Comparison of ENCODE assay signal across 8 mouse cellular contexts in genomic region chr6:47812271-47812915, GRCm38 (mm10). TPM values are rescaled to one million over a fixed set of nuclear protein-coding genes. Genes with fewer than 3 reads are reported as not detected.
DNase-seq lines count a peak whose midpoint lies in the region; ATAC-seq and TF ChIP-seq lines count a peak whose summit lies in the region.

No protein-coding gene starts in this region.

- H3K4me3 ChIP-seq in lung, postnatal 0 days (ENCODE audit: low read depth, low read length) = peak overlapping the region; percentile 78
- peak overlapping the region; percentile 90 for H3K4me3 ChIP-seq in embryonic facial prominence, embryonic 14.5 days (ENCODE audit: low read depth, low read length)
- H3K4me3 ChIP-seq in intestine, postnatal 0 days (ENCODE audit: low read depth, low read length) = peak overlapping the region; percentile 78
- H3K4me3 ChIP-seq in small intestine, adult 2 months (ENCODE audit: low read depth, low read length) = peak overlapping the region; percentile 72

- DNase-seq in lung, postnatal 0 days (ENCODE audit: low spot score) = peak; percentile 16
- DNase-seq in lung, postnatal 10 days = no peak
- DNase-seq in embryonic facial prominence, embryonic 14.5 days (ENCODE audit: low spot score) = no peak
- DNase-seq in embryo, embryonic 10 days (ENCODE audit: low spot score) = no peak
- DNase-seq in thymus, postnatal 10 days (ENCODE audit: low spot score in 2 of 2) = no peak

- peaks cover 11% of the 10 kb centered on the region; the same call in 1 of the 2 replicates for H3K4me1 ChIP-seq in lung, postnatal 0 days (ENCODE audit: insufficient read depth, low read depth, low read length)
- peaks cover 19% of the 10 kb centered on the region for H3K4me1 ChIP-seq in embryonic facial prominence, embryonic 14.5 days (ENCODE audit: control insufficient read depth, insufficient read depth, low read length)
- H3K4me1 ChIP-seq in intestine, postnatal 0 days (replicated peaks; ENCODE audit: control insufficient read depth, insufficient read depth, low read length) = peaks cover 7% of the 10 kb centered on the region
- H3K4me1 ChIP-seq in small intestine, adult 2 months (ENCODE audit: control insufficient read depth, insufficient read depth, insufficient read length, low read length) = peaks cover 7% of the 10 kb centered on the region; the same call in 1 of the 2 replicates

- TF ChIP-seq CTCF in lung, postnatal 0 days (IDR thresholded peaks at IDR 0.05) = no peak
- no peak for TF ChIP-seq CTCF in intestine, postnatal 0 days (IDR thresholded peaks at IDR 0.05; ENCODE audit: low read depth)
- no peak for TF ChIP-seq CTCF in small intestine, adult 2 months (IDR thresholded peaks at IDR 0.05; ENCODE audit: extremely low read depth, insufficient read length, insufficient replicate concordance, low read depth, low read length)

- no peak for TF ChIP-seq POLR2A in small intestine, adult 2 months (IDR thresholded peaks at IDR 0.05; ENCODE audit: low read depth, low read length)

- H3K27me3 ChIP-seq in lung, postnatal 0 days (replicated peaks; ENCODE audit: insufficient read depth, low read length) = no peaks in the 10 kb centered on the region
- H3K27me3 ChIP-seq in embryonic facial prominence, embryonic 14.5 days (replicated peaks; ENCODE audit: control insufficient read depth, insufficient read depth, low read length) = no peaks in the 10 kb centered on the region
- no peaks in the 10 kb centered on the region for H3K27me3 ChIP-seq in intestine, postnatal 0 days (replicated peaks; ENCODE audit: control insufficient read depth, insufficient read depth, low read length)
- no peaks in the 10 kb centered on the region for H3K27me3 ChIP-seq in small intestine, adult 2 months (ENCODE audit: control insufficient read depth, insufficient read depth, low read length)

- no peaks in the 10 kb centered on the region for H3K36me3 ChIP-seq in lung, postnatal 0 days (ENCODE audit: insufficient read depth, low read length)
- H3K36me3 ChIP-seq in embryonic facial prominence, embryonic 14.5 days (ENCODE audit: control insufficient read depth, insufficient read depth, low read length) = peaks cover 11% of the 10 kb centered on the region; the same call in 1 of the 2 replicates
- 0 out of 2 replicates have a peak, but pooled peaks cover 4% of the 10 kb centered on the region for H3K36me3 ChIP-seq in intestine, postnatal 0 days (ENCODE audit: control insufficient read depth, insufficient read depth)
- H3K36me3 ChIP-seq in small intestine, adult 2 months (ENCODE audit: control insufficient read depth, insufficient read depth, low read length) = peaks cover 3% of the 10 kb centered on the region; the same call in 1 of the 2 replicates

- no peaks in the 10 kb centered on the region for H3K9me3 ChIP-seq in lung, postnatal 0 days (ENCODE audit: low read length)
- no peaks in the 10 kb centered on the region for H3K9me3 ChIP-seq in embryonic facial prominence, embryonic 14.5 days (ENCODE audit: control insufficient read depth, low read length)
- no peaks in the 10 kb centered on the region for H3K9me3 ChIP-seq in intestine, postnatal 0 days (ENCODE audit: control insufficient read depth)

- ATAC-seq in lung, postnatal 0 days = no peak
- ATAC-seq in embryonic facial prominence, embryonic 14.5 days (ENCODE audit: low read depth) = no peak
- ATAC-seq in intestine, postnatal 0 days = no peak
- no peak for ATAC-seq in CD4-positive, CD25-positive, alpha-beta regulatory T cell, adult 4 months

- peak overlapping the region; percentile 81 for H3K4me2 ChIP-seq in lung, postnatal 0 days (replicated peaks; ENCODE audit: low read depth, low read length)
- H3K4me2 ChIP-seq in embryonic facial prominence, embryonic 14.5 days (ENCODE audit: low read depth, low read length) = peak overlapping the region; percentile 90
- H3K4me2 ChIP-seq in intestine, postnatal 0 days (replicated peaks; ENCODE audit: low read depth) = peak overlapping the region; percentile 76

- WGBS in lung, postnatal 0 days = under 1% methylated on average over 17 of the region's 17 CpGs
- WGBS in embryonic facial prominence, embryonic 14.5 days = 1% methylated on average over 17 of the region's 17 CpGs
- under 1% methylated on average over 17 of the region's 17 CpGs for WGBS in intestine, postnatal 0 days
- WGBS in small intestine, adult 2 months = under 1% methylated on average over 17 of the region's 17 CpGs

- H3K9ac ChIP-seq in lung, postnatal 0 days (replicated peaks; ENCODE audit: low read depth) = peak overlapping the region; percentile 70
- peak overlapping the region; percentile 94 for H3K9ac ChIP-seq in embryonic facial prominence, embryonic 14.5 days (ENCODE audit: low read depth, low read length)
- H3K9ac ChIP-seq in intestine, postnatal 0 days (ENCODE audit: low read depth, low read length) = peak overlapping the region; percentile 69

- TF ChIP-seq EP300 in lung, postnatal 0 days (IDR thresholded peaks at IDR 0.05) = no peak

- peak overlapping the region; percentile 81 for H3K27ac ChIP-seq in lung, postnatal 0 days (ENCODE audit: low read length)
- peak overlapping the region; percentile 96 for H3K27ac ChIP-seq in embryonic facial prominence, embryonic 14.5 days (replicated peaks; ENCODE audit: low read depth, low read length)
- peak overlapping the region; percentile 91 for H3K27ac ChIP-seq in intestine, postnatal 0 days (ENCODE audit: low read depth, low read length)
- peak overlapping the region; percentile 70 for H3K27ac ChIP-seq in small intestine, adult 2 months (ENCODE audit: insufficient read depth, low read depth, low read length)

RNA-seq across cellular contexts. Expression of gene Pdia4, which starts 0.8 kb away (rescaled TPM):
- polyA plus RNA-seq in lung, postnatal 0 days (2015; fragmentation: Nextera tagmentation; extraction: Ambion mirVana) = 98.0 and 123 TPM in 2 replicates
- 262 and 270 TPM in 2 replicates for polyA plus RNA-seq in embryonic facial prominence, embryonic 14.5 days (2014; fragmentation: Nextera tagmentation; extraction: Ambion mirVana)
- polyA plus RNA-seq in intestine, postnatal 0 days (2015; fragmentation: Nextera tagmentation; extraction: Ambion mirVana) = 95.9 and 97.3 TPM in 2 replicates
- polyA plus RNA-seq in small intestine, adult 2 months (2012; rRNA removed) = 14.9 and 15.3 TPM in 2 replicates
- polyA plus RNA-seq in CD4-positive, CD25-positive, alpha-beta regulatory T cell, adult 4 months (2017; shearing (Covaris generic)) = 100 to 1,000 TPM; 161 to 186 TPM

RNA-seq across cellular contexts. Expression of gene Zfp786, which starts 18.3 kb away (rescaled TPM):
- 0.98 and 1.0 TPM in 2 replicates for polyA plus RNA-seq in lung, postnatal 0 days (2015; fragmentation: Nextera tagmentation; extraction: Ambion mirVana)
- 1.9 and 2.4 TPM in 2 replicates for polyA plus RNA-seq in embryonic facial prominence, embryonic 14.5 days (2014; fragmentation: Nextera tagmentation; extraction: Ambion mirVana)
- 0.61 and 0.69 TPM in 2 replicates for polyA plus RNA-seq in intestine, postnatal 0 days (2015; fragmentation: Nextera tagmentation; extraction: Ambion mirVana)
- polyA plus RNA-seq in small intestine, adult 2 months (2012; rRNA removed) = 0.08 and 0.10 TPM in 2 replicates
- not detected for polyA plus RNA-seq in CD4-positive, CD25-positive, alpha-beta regulatory T cell, adult 4 months (2017; shearing (Covaris generic))

RNA-seq across cellular contexts. Expression of gene Zfp398, which starts 23.1 kb away (rescaled TPM):
- polyA plus RNA-seq in lung, postnatal 0 days (2015; fragmentation: Nextera tagmentation; extraction: Ambion mirVana) = 4.7 and 5.2 TPM in 2 replicates
- polyA plus RNA-seq in embryonic facial prominence, embryonic 14.5 days (2014; fragmentation: Nextera tagmentation; extraction: Ambion mirVana) = 8.0 and 8.1 TPM in 2 replicates
- polyA plus RNA-seq in intestine, postnatal 0 days (2015; fragmentation: Nextera tagmentation; extraction: Ambion mirVana) = 2.8 and 3.8 TPM in 2 replicates
- 4.1 and 4.2 TPM in 2 replicates for polyA plus RNA-seq in small intestine, adult 2 months (2012; rRNA removed)
- polyA plus RNA-seq in CD4-positive, CD25-positive, alpha-beta regulatory T cell, adult 4 months (2017; shearing (Covaris generic)) = 10 to 100 TPM; 13.8 to 14.0 TPM
